Mouse (Mus musculus) heart, postnatal 0 days (tissue): Measurements from ENCODE around the gene Elovl3. TPM values are rescaled to one million over a fixed set of nuclear protein-coding genes. Genes with fewer than 3 reads are reported as not detected.

Experiments
- ATAC-seq: fragments of 200-750 bp; cut with Nextera tagmentation; 2 replicates; pipeline ENCODE4 v1.8.0; 2017; ENCODE audit warnings: low read depth, moderate number of reproducible peaks, moderate library complexity; ENCODE audit not compliant: insufficient read depth
- DNase-seq: peaks from one replicate; pipeline ENCODE4 v3.0.0-alpha.2; 2016; ENCODE audit warnings: low spot score
- H3K27ac ChIP-seq: fragments of 300-500 bp; sonication (generic); 2 replicates; pipeline ENCODE4 v1.5.1; 2014; ENCODE audit warnings: low read depth, mild to moderate bottlenecking
- H3K27me3 ChIP-seq: fragments of 300-500 bp; sonication (generic); 2 replicates; pipeline ENCODE4 v1.6.1; 2014; ENCODE audit warnings: low read length, mixed read lengths; ENCODE audit not compliant: control insufficient read depth, insufficient read depth
- H3K36me3 ChIP-seq: fragments of 300-500 bp; sonication (generic); replicated peaks from 2 replicates; pipeline ENCODE4 v1.6.1; 2014; ENCODE audit warnings: low read length, mixed read lengths; ENCODE audit not compliant: control insufficient read depth, insufficient read depth
- H3K4me1 ChIP-seq: fragments of 300-500 bp; sonication (generic); 2 replicates; pipeline ENCODE4 v1.6.1; 2014; ENCODE audit warnings: antibody characterized with exemption; ENCODE audit not compliant: control insufficient read depth, insufficient read depth
- H3K4me2 ChIP-seq: fragments of 300-500 bp; sonication (generic); 2 replicates; pipeline ENCODE4 v1.6.1; 2014; ENCODE audit warnings: low read depth, mild to moderate bottlenecking, low read length, moderate library complexity
- H3K4me3 ChIP-seq: fragments of 300-500 bp; sonication (generic); 2 replicates; pipeline ENCODE4 v1.5.1; 2014; ENCODE audit warnings: low read depth, low read length
- H3K9ac ChIP-seq: fragments of 300-500 bp; sonication (generic); replicated peaks from 2 replicates; pipeline ENCODE4 v1.6.1; 2014; ENCODE audit warnings: low read depth, low read length, mixed read lengths
- H3K9me3 ChIP-seq: fragments of 300-500 bp; sonication (generic); replicated peaks from 2 replicates; pipeline ENCODE4 v1.6.1; 2016; ENCODE audit warnings: low read length; ENCODE audit not compliant: control insufficient read depth
- CTCF ChIP-seq: IDR thresholded peaks from 2 replicates; pipeline ENCODE4 v1.5.1; 2016; ENCODE audit warnings: antibody characterized with exemption, control low read depth, low read depth
- EP300 ChIP-seq: IDR thresholded peaks from 2 replicates; pipeline ENCODE4 v1.6.1; 2016; ENCODE audit warnings: antibody characterized with exemption, low read depth
- WGBS: fragments of 180-500 bp; shearing (Covaris S2); extraction: QIAGEN DNeasy Blood & Tissue Kit; methylation state at CpG from one replicate; pipeline ENCODE4 v1.1.7; 2014; 5-methylcytosine and 5-hydroxymethylcytosine counted together
- polyA plus RNA-seq: library from polyadenylated mRNA; unstranded; fragments of >200 nt; fragmentation: Nextera tagmentation; extraction: Ambion mirVana; gene quantifications from 2 replicates; pipeline ENCODE4 v1.2.1, GENCODE M21; 2015
- total RNA-seq: library from RNA; depleted of rRNA; stranded (reverse); fragments of >200 nt; gene quantifications from 2 replicates; pipeline ENCODE4 v1.2.3, GENCODE M21; 2014; ENCODE audit warnings: low replicate concordance; rRNA removed

Elovl3 gene
- total and polyA plus RNA-seq, 2 experiments from 2014 or later = not detected

- Histone ChIP-seq H3K36me3 (peaks cover 53% of the 10 kb centered on the region), H3K4me2 (no peak overlapping the region), H3K27me3 (no peaks in the 10 kb centered on the region), H3K9me3 (no peaks in the 10 kb centered on the region), H3K9ac (no peak overlapping the region), H3K4me1 (no peaks in the 10 kb centered on the region), H3K27ac (no peak overlapping the region), H3K4me3 (no peak overlapping the region)
- 54% methylated on average over 1 of the region's 1 CpGs for WGBS
- no peak for TF ChIP-seq EP300
- TF ChIP-seq CTCF = no peak
- DNase-seq (no peak), ATAC-seq (no peak)
Measured at GRCm38 (mm10) chr19:46169913-46170312, 38.2 kb downstream of the Elovl3 start.

GRCm38 (mm10) chr19:46172541-46172940, 40.8 kb downstream of the Elovl3 start:
- Histone ChIP-seq H3K4me1 (no peaks in the 10 kb centered on the region), H3K9me3 (no peaks in the 10 kb centered on the region), H3K27ac (no peak overlapping the region), H3K27me3 (no peaks in the 10 kb centered on the region), H3K4me3 (no peak overlapping the region), H3K9ac (no peak overlapping the region), H3K36me3 (peaks cover 31% of the 10 kb centered on the region), H3K4me2 (no peak overlapping the region)
- TF ChIP-seq CTCF = no peak
- no peak for TF ChIP-seq EP300
- WGBS = 72% methylated on average over 5 of the region's 5 CpGs
- no peak for DNase-seq
- ATAC-seq = no peak

- ATAC-seq (no peak), DNase-seq (no peak)
- TF ChIP-seq EP300 (no peak), CTCF (no peak)
- peaks cover 27% of the 10 kb centered on the region for H3K36me3 ChIP-seq
- H3K9me3 ChIP-seq = no peaks in the 10 kb centered on the region
- H3K4me3 ChIP-seq = no peak overlapping the region
- no peak overlapping the region for H3K4me2 ChIP-seq
- no peak overlapping the region for H3K9ac ChIP-seq
- no peaks in the 10 kb centered on the region for H3K27me3 ChIP-seq
- no peaks in the 10 kb centered on the region for H3K4me1 ChIP-seq
- no peak overlapping the region for H3K27ac ChIP-seq
Measured at GRCm38 (mm10) chr19:46175173-46175572, 43.5 kb downstream of the Elovl3 start.

DNA sequence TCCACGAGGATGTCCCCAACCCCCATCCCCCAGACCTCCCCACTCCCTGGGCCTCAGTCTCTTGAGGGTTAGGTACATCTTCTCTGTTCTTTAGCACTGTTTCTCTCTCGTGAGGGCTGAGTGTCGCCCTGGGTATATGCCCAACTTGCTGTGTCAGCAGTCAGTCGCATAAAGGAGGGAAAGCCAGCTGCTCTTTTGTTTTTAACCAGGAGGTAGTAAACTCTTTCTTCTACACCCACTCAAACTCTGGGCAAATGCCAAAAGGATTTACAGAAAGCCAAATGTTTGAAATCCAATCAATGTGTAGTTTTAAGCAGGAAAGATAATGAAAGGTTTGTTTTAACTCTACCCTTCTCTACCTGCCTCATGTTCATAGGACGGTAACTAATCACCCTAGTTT, 45.3 kb downstream of the Elovl3 start:
- H3K27me3 ChIP-seq = no peaks in the 10 kb centered on the region
- TF ChIP-seq CTCF = no peak
- no peak for TF ChIP-seq EP300
- DNase-seq = no peak
- WGBS = 51% methylated on average over 5 of the region's 5 CpGs
- H3K4me3 ChIP-seq = no peak overlapping the region
- H3K4me2 ChIP-seq = no peak overlapping the region
- H3K36me3 ChIP-seq = peaks cover 15% of the 10 kb centered on the region; the same call in 1 of the 2 replicates
- H3K4me1 ChIP-seq = no peaks in the 10 kb centered on the region
- no peak overlapping the region for H3K27ac ChIP-seq
- H3K9ac ChIP-seq = no peak overlapping the region
- ATAC-seq = no peak
- no peaks in the 10 kb centered on the region for H3K9me3 ChIP-seq

- H3K9ac ChIP-seq = no peak overlapping the region
- H3K9me3 ChIP-seq = no peaks in the 10 kb centered on the region
- no peak overlapping the region for H3K27ac ChIP-seq
- H3K36me3 ChIP-seq = 0 out of 2 replicates have a peak, but pooled peaks cover 8% of the 10 kb centered on the region
- no peak for ATAC-seq
- no peak for TF ChIP-seq CTCF
- no peak for DNase-seq
- no peak overlapping the region for H3K4me2 ChIP-seq
- H3K27me3 ChIP-seq = no peaks in the 10 kb centered on the region
- 89% methylated on average over 2 of the region's 2 CpGs for WGBS
- H3K4me3 ChIP-seq = no peak overlapping the region
- H3K4me1 ChIP-seq = no peaks in the 10 kb centered on the region
Measured at GRCm38 (mm10) chr19:46180274-46180673, 48.6 kb downstream of the Elovl3 start.

GRCm38 (mm10) chr19:46182241-46182640, 50.5 kb downstream of the Elovl3 start:
- 0 out of 2 replicates have a peak, but pooled peaks cover 8% of the 10 kb centered on the region for H3K36me3 ChIP-seq
- H3K9ac ChIP-seq = no peak overlapping the region
- peaks cover 8% of the 10 kb centered on the region; the same call in 1 of the 2 replicates for H3K4me1 ChIP-seq
- no peaks in the 10 kb centered on the region for H3K9me3 ChIP-seq
- no peaks in the 10 kb centered on the region for H3K27me3 ChIP-seq
- WGBS = 94% methylated on average over 3 of the region's 3 CpGs
- ATAC-seq = no peak
- no peak overlapping the region for H3K4me2 ChIP-seq
- no peak overlapping the region for H3K4me3 ChIP-seq
- DNase-seq = no peak
- no peak for TF ChIP-seq EP300
- TF ChIP-seq CTCF = no peak
- no peak overlapping the region for H3K27ac ChIP-seq

Other genes with a start within 250 kb of the Elovl3 start
- gene Armh3, start 133.4 kb upstream of the Elovl3 start, total RNA-seq = 7.0 and 11.4 TPM in 2 replicates
- gene Armh3, start 133.4 kb upstream of the Elovl3 start, polyA plus RNA-seq = 10.4 and 11.1 TPM in 2 replicates
- gene Hps6, start 128.4 kb upstream of the Elovl3 start, total RNA-seq = 9.7 and 12.1 TPM in 2 replicates
- gene Hps6, start 128.4 kb upstream of the Elovl3 start, polyA plus RNA-seq = 5.6 and 6.3 TPM in 2 replicates
- gene Pprc1, start 87.0 kb upstream of the Elovl3 start, total RNA-seq = 6.3 and 6.8 TPM in 2 replicates
- 5.1 and 6.5 TPM in 2 replicates for gene Pprc1, start 87.0 kb upstream of the Elovl3 start, polyA plus RNA-seq
- gene Ldb1, start 86.7 kb upstream of the Elovl3 start, total RNA-seq = 72.3 and 79.3 TPM in 2 replicates
- 52.1 and 59.3 TPM in 2 replicates for gene Ldb1, start 86.7 kb upstream of the Elovl3 start, polyA plus RNA-seq
- 11.0 and 19.7 TPM in 2 replicates for gene Nolc1, start 56.0 kb upstream of the Elovl3 start, total RNA-seq
- 22.7 and 28.1 TPM in 2 replicates for gene Nolc1, start 56.0 kb upstream of the Elovl3 start, polyA plus RNA-seq
- gene Pitx3, start 16.4 kb downstream of the Elovl3 start, total RNA-seq = not detected in 2 replicates
- gene Pitx3, start 16.4 kb downstream of the Elovl3 start, polyA plus RNA-seq = not detected in 2 replicates
- 39.7 and 46.8 TPM in 2 replicates for gene Gbf1, start 20.6 kb downstream of the Elovl3 start, total RNA-seq
- 27.5 and 29.0 TPM in 2 replicates for gene Gbf1, start 20.6 kb downstream of the Elovl3 start, polyA plus RNA-seq
- gene Nfkb2, start 172.4 kb downstream of the Elovl3 start, total RNA-seq = 26.9 and 28.8 TPM in 2 replicates
- gene Nfkb2, start 172.4 kb downstream of the Elovl3 start, polyA plus RNA-seq = 6.6 and 7.2 TPM in 2 replicates
- gene Psd, start 195.3 kb downstream of the Elovl3 start, total RNA-seq = 0.97 and 13.4 TPM in 2 replicates
- gene Psd, start 195.3 kb downstream of the Elovl3 start, polyA plus RNA-seq = 1.7 and 2.2 TPM in 2 replicates
- 10.4 and 13.3 TPM in 2 replicates for gene Fbxl15, start 196.3 kb downstream of the Elovl3 start, total RNA-seq
- gene Fbxl15, start 196.3 kb downstream of the Elovl3 start, polyA plus RNA-seq = 11.5 and 12.2 TPM in 2 replicates
- gene Cuedc2, start 206.8 kb downstream of the Elovl3 start, total RNA-seq = 91.7 and 114 TPM in 2 replicates
- gene Cuedc2, start 206.8 kb downstream of the Elovl3 start, polyA plus RNA-seq = 129 and 136 TPM in 2 replicates
- 5.2 and 21.8 TPM in 2 replicates for gene Mfsd13a, start 209.2 kb downstream of the Elovl3 start, total RNA-seq
- 3.2 and 3.7 TPM in 2 replicates for gene Mfsd13a, start 209.2 kb downstream of the Elovl3 start, polyA plus RNA-seq
- 1.5 TPM in 1 of 2 replicates, not detected in the other for gene 2310034G01Rik, start 218.4 kb downstream of the Elovl3 start, total RNA-seq
- gene 2310034G01Rik, start 218.4 kb downstream of the Elovl3 start, polyA plus RNA-seq = 1.1 and 1.3 TPM in 2 replicates